Mouse (Mus musculus): Measurements from ENCODE around the gene Actl11.

- TF ChIP-seq CTCF (IDR thresholded peaks at IDR 0.05) (peak; percentile 70), EP300 (IDR thresholded peaks at IDR 0.05) (no peak)
Measured at GRCm38 (mm10) chr9:107961881-107962280, 33.6 kb downstream of the Actl11 start.
